Mouse (Mus musculus) forebrain, embryonic 14.5 days (tissue): ENCODE measurements at regions not wholly inside any gene's neighbourhood (a gene's known extent, or its start where the extent isn't known, plus 50 kb on each side); places are given as distances from the start of the nearest gene placed in this dataset.

ENCODE experiments used
- ATAC-seq: fragments of 200-750 bp; cut with Nextera tagmentation; 2 replicates; pipeline ENCODE4 v1.8.0; 2017; ENCODE audit warnings: mild to moderate bottlenecking, moderate library complexity
- DNase-seq: peaks from one replicate; pipeline ENCODE4 v3.0.0-alpha.2; 2015; ENCODE audit warnings: low spot score
- H3K27ac ChIP-seq: fragments of 300-500 bp; sonication (generic); 2 replicates; pipeline ENCODE4 v1.5.1; 2014; ENCODE audit warnings: low read depth, mild to moderate bottlenecking, control low read depth, low read length, moderate library complexity
- H3K27me3 ChIP-seq: fragments of 300-500 bp; sonication (generic); replicated peaks from 2 replicates; pipeline ENCODE4 v1.6.1; 2014; ENCODE audit warnings: low read length, control low read depth, mixed read lengths; ENCODE audit not compliant: control insufficient read depth, insufficient read depth
- H3K36me3 ChIP-seq: fragments of 300-500 bp; sonication (generic); 2 replicates; pipeline ENCODE4 v1.6.1; 2014; ENCODE audit warnings: low read length, control low read depth; ENCODE audit not compliant: control insufficient read depth, insufficient read depth
- H3K4me1 ChIP-seq: fragments of 300-500 bp; sonication (generic); 2 replicates; pipeline ENCODE4 v1.6.1; 2014; ENCODE audit warnings: antibody characterized with exemption, low read length, control low read depth; ENCODE audit not compliant: control insufficient read depth, insufficient read depth
- H3K4me2 ChIP-seq: fragments of 300-500 bp; sonication (generic); 2 replicates; pipeline ENCODE4 v1.6.1; 2014; ENCODE audit warnings: mild to moderate bottlenecking, control low read depth, low read length
- H3K4me3 ChIP-seq: fragments of 300-500 bp; sonication (generic); 2 replicates; pipeline ENCODE4 v1.5.1; 2014; ENCODE audit warnings: low read depth, low read length, control low read depth
- H3K9ac ChIP-seq: fragments of 300-500 bp; sonication (generic); 2 replicates; pipeline ENCODE4 v1.6.1; 2014; ENCODE audit warnings: mild to moderate bottlenecking, low read length, control low read depth, moderate library complexity
- H3K9me3 ChIP-seq: fragments of 300-500 bp; sonication (generic); replicated peaks from 2 replicates; pipeline ENCODE4 v1.6.1; 2016; ENCODE audit warnings: low read length, control low read depth, mixed read lengths; ENCODE audit not compliant: control insufficient read depth
- WGBS: fragments of 180-500 bp; shearing (Covaris S2); extraction: QIAGEN DNeasy Blood & Tissue Kit; methylation state at CpG from one replicate; pipeline ENCODE4 v1.1.7; 2014; 5-methylcytosine and 5-hydroxymethylcytosine counted together

DNA sequence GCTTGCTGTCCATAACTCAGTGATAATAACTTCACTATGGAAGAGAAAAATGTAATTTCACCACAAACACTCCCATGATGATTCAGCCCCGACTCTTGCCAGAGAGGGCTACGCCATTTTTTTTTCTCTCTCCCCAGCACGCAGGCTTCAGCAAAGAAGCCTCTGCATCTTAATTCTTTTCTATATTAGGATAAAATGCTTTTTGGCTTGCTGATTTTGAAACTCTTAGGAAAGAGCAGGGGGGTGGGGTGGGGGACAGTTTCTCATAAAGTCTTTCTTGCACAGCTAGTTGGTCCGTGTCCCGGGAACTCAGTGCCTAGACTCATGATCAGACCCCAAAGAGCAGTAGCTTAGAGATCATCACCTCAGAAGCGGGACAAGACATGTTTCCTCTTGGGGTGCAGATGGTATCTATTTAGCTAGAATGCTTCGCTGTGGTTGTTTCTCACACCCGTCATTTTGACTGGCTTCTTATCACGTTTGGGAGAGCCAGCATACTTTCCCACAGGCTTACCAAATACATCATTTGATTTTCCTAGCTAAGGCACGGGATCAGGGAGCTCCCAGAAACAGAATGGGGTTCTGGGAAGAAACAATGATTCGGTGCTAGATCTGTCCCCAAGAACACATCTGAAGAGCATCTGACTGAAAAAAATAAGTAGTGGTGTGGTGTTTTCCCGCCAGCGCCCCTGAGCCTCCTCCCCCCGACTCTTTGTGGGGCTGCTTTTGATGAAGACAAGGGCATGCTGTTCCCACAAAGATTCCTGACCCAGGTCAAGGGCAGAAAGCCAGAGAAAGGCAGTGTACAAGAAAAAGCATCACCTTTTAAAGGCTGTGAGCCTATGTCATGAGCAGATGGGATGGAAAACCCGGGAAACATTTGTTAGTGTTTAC is 483.6 kb upstream of the Id4 start:
- H3K9me3 ChIP-seq = no peaks in the 10 kb centered on the region
- no peak overlapping the region for H3K27ac ChIP-seq
- H3K4me2 ChIP-seq = no peak overlapping the region
- H3K36me3 ChIP-seq = no peaks in the 10 kb centered on the region
- peaks cover 8% of the 10 kb centered on the region; the same call in 1 of the 2 replicates for H3K4me1 ChIP-seq
- ATAC-seq = no peak
- H3K27me3 ChIP-seq = no peaks in the 10 kb centered on the region
- H3K4me3 ChIP-seq = no peak overlapping the region
- DNase-seq = peak; percentile 33
- no peak overlapping the region for H3K9ac ChIP-seq
- WGBS = 68% methylated on average over 15 of the region's 15 CpGs

DNA sequence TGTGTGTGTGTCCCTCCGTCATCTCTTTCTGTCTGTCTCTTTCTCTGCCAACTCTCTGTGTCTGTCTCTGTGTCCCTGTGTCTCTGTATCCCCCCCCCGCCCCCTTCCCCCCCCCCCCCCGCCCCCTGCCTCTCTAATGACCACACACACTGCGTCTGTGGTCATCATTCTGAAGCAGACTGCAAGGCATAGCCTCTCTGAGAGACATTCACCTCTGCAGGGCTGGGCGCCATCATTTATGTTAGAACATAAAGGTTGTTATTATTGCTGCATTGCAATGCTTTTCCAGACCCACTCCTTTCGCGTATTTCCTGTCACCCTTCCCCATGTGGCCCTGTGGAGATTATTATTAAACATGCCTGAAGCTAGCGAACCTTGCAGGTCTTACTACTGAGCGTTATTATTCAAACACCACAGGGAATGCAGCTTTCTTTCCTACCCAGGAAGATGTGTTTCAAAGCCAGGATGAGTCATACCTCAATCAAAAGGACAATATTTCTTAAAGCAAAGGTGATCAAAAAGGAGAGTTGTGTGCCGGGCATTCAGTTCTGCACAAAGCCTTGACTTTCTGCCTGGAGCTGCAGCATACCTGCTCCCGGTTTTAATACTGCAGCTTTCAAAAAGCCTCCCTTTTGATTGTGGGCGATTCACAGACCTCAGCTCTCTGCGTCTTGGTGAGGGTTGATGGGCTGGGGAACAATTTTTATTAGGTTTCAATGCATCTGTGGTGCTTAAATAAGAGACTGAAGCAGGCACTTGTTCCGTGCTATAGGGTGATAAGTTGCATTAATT is 482.6 kb upstream of the Id4 start:
- WGBS = 33% methylated on average over 12 of the region's 14 CpGs
- no peak overlapping the region for H3K9ac ChIP-seq
- H3K36me3 ChIP-seq = no peaks in the 10 kb centered on the region
- H3K27me3 ChIP-seq = no peaks in the 10 kb centered on the region
- H3K4me1 ChIP-seq = peaks cover 8% of the 10 kb centered on the region; the same call in 1 of the 2 replicates
- DNase-seq (peak; percentile 57), ATAC-seq (peak; percentile 54; the same call in 1 of the 2 replicates)
- no peak overlapping the region for H3K4me3 ChIP-seq
- no peak overlapping the region for H3K4me2 ChIP-seq
- no peaks in the 10 kb centered on the region for H3K9me3 ChIP-seq
- H3K27ac ChIP-seq = peak overlapping the region; percentile 46; the same call in 1 of the 2 replicates

DNA sequence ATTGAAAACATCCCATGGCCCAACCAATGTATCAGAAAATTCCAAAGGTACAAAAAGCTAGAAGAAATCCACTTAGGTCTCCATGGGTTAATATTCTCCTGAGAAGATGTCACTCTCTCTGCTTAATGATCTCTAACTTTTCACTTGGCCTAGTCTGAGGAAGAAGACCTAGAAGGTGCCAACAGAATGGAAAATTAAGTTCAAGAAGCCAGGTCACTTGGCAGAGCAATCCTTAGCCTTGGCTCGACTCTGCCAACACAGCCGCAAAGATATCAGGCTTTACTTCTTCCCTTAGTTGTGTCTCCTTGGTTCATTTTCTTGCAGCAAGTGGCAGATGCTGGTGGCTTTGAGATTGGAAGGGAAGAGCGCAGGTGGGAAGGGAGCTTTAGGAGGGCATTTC is 476.6 kb upstream of the Id4 start:
- 95% methylated on average over 3 of the region's 3 CpGs for WGBS
- Histone ChIP-seq H3K4me3 (no peak overlapping the region), H3K36me3 (no peaks in the 10 kb centered on the region), H3K27me3 (no peaks in the 10 kb centered on the region), H3K4me1 (no peaks in the 10 kb centered on the region), H3K9ac (no peak overlapping the region), H3K4me2 (no peak overlapping the region), H3K9me3 (no peaks in the 10 kb centered on the region), H3K27ac (no peak overlapping the region)
- DNase-seq = no peak
- ATAC-seq = no peak

DNA sequence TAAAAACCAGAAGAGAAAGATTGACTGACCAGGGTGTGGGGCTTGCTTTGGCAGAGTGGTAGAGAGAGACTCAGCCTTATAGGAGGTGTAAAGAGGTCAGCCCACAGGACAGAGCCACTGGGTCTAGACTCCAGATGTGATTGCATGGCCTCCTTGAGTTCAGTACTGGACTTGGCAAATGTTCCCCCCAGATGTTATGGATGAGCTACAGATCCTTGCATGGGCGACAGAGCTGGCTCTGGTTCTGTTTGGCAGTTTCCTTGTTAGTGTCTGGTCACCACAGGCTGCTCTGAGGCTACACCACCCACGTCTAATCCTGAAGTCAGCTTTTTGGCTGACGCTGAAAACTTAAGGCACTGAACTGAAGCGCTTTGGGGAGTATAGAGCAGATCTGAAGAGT is 463.2 kb upstream of the Id4 start:
- Histone ChIP-seq H3K9me3 (no peaks in the 10 kb centered on the region), H3K4me1 (no peaks in the 10 kb centered on the region), H3K9ac (no peak overlapping the region), H3K36me3 (no peaks in the 10 kb centered on the region), H3K27me3 (no peaks in the 10 kb centered on the region), H3K4me3 (no peak overlapping the region), H3K4me2 (no peak overlapping the region), H3K27ac (no peak overlapping the region)
- ATAC-seq (no peak), DNase-seq (no peak)
- 76% methylated on average over 4 of the region's 4 CpGs for WGBS

DNA sequence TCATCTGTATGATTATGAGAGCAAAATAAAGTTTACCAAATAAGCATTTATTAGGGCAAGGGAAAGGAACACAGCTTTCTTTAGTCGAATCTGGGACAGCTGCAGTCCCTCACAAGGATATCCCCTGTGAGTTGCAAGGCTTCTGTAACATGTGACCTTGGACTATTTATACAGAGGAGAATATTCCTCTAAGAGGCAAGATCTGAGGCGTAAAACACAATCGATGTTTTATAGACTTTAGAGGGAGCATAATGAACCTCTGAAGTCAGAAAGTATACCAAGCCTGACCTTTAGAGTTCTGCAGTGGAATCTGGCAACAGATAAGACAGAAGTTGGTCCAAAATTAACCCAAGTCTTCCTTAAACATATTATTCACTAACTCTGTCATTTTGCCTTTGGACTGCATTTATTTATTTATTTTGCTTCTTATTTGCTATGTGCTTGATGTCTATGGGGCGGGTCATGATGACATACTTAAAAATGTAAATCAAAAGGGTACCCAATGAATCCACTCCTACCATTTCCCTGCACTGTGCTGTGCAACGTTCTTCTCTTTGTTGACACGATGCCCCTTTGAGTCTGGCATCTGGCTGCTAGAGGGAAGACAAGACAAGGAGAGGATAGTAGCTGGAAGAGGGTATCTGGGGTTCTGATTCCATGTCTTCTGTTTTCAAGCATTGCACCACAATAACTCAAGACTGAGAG is 449.2 kb upstream of the Id4 start:
- H3K9me3 ChIP-seq = no peaks in the 10 kb centered on the region
- H3K36me3 ChIP-seq = no peaks in the 10 kb centered on the region
- WGBS = 83% methylated on average over 6 of the region's 6 CpGs
- no peaks in the 10 kb centered on the region for H3K4me1 ChIP-seq
- no peak overlapping the region for H3K27ac ChIP-seq
- no peak overlapping the region for H3K4me2 ChIP-seq
- H3K27me3 ChIP-seq = no peaks in the 10 kb centered on the region
- ATAC-seq = no peak
- no peak overlapping the region for H3K9ac ChIP-seq
- H3K4me3 ChIP-seq = no peak overlapping the region
- no peak for DNase-seq

- WGBS = 83% methylated on average over 9 of the region's 9 CpGs
- Histone ChIP-seq H3K36me3 (no peaks in the 10 kb centered on the region), H3K27ac (no peak overlapping the region), H3K9me3 (no peaks in the 10 kb centered on the region), H3K27me3 (no peaks in the 10 kb centered on the region), H3K4me2 (no peak overlapping the region), H3K4me3 (no peak overlapping the region), H3K9ac (no peak overlapping the region), H3K4me1 (no peaks in the 10 kb centered on the region)
- ATAC-seq (no peak), DNase-seq (no peak)
Measured at GRCm38 (mm10) chr13:47818924-47819564, 442.0 kb upstream of the Id4 start.

DNA sequence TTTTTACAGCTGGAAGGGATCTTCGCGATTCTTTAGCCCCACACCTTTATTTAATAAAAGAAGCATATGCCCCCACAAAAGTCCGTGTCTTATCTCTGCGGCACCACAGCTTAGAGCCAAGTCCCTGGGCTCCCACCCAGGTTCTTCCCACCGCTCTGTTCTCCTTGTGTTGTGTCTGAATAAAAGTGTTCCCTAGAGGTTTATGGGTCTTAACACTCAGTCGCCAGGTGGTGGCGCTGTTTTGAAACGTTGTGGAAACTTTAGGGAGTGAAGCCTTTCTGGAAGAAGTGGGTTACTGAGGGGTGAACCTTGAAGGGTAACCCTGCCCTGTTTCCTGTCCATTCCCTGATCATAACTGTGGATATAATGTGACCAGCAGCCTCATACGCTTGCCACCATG is 424.5 kb upstream of the Id4 start:
- H3K36me3 ChIP-seq = no peaks in the 10 kb centered on the region
- H3K9me3 ChIP-seq = no peaks in the 10 kb centered on the region
- DNase-seq (peak; percentile 66), ATAC-seq (no peak)
- no peak overlapping the region for H3K4me2 ChIP-seq
- H3K27ac ChIP-seq = no peak overlapping the region
- 37% methylated on average over 9 of the region's 9 CpGs for WGBS
- H3K9ac ChIP-seq = no peak overlapping the region
- no peaks in the 10 kb centered on the region for H3K27me3 ChIP-seq
- no peak overlapping the region for H3K4me3 ChIP-seq
- no peaks in the 10 kb centered on the region for H3K4me1 ChIP-seq

GRCm38 (mm10) chr13:47842418-47842817 is 418.6 kb upstream of the Id4 start:
- H3K4me2 ChIP-seq = no peak overlapping the region
- no peak for ATAC-seq
- no peaks in the 10 kb centered on the region for H3K27me3 ChIP-seq
- no peak overlapping the region for H3K27ac ChIP-seq
- WGBS = 87% methylated on average over 8 of the region's 8 CpGs
- peaks cover 2% of the 10 kb centered on the region; the same call in 1 of the 2 replicates for H3K9me3 ChIP-seq
- H3K4me1 ChIP-seq = peaks cover 15% of the 10 kb centered on the region
- H3K36me3 ChIP-seq = no peaks in the 10 kb centered on the region
- no peak overlapping the region for H3K4me3 ChIP-seq
- DNase-seq = no peak
- no peak overlapping the region for H3K9ac ChIP-seq
